Mouse (Mus musculus) lung, adult 2 months (tissue): Measurements from ENCODE around the gene Hamp.

Experiments
- CTCF ChIP-seq: fragments of 200-500 bp; IDR thresholded peaks from 2 replicates; pipeline ENCODE4 v1.5.1; 2011; ENCODE audit warnings: mild to moderate bottlenecking, low read length, control low read depth; ENCODE audit not compliant: insufficient read depth
- POLR2A ChIP-seq: fragments of 200-500 bp; IDR thresholded peaks from 2 replicates; pipeline ENCODE4 v1.6.1; 2011; ENCODE audit warnings: low read depth, mild to moderate bottlenecking, control low read depth, low read length, borderline replicate concordance; ENCODE audit errors: extremely low read depth

DNA sequence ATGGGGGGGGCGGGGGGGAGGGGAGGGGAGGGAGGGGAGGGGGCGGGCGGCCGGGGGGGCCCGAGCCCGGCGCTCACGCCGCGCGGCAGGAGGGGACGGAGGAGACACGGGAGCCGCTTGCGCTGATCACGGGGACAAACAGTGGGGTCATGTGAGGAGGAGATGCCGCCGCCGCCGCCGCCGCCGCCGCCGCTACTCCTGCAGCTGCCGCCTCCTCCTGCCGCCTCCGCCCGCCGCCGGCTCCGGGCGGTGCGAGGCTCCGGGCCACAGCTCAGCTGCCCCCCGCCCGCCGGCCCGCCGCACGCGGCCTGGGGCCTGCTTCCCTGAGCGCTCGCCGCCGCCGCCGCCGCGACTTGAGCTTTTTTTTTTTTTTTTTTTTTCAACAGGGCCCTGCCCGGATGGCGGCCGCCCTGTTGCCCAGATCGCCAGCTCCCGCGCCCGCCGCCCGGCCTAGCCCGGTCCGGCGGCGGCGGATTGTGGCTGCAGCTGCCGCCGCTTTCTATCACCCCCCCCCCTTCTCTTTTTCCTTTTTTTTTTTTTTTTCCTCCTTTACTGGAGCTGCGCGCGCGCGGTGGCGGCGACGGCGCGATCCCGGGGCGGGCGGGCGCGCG is 13.0 kb upstream of the Hamp start, which contains the start of gene Usf2:
- TF ChIP-seq CTCF (no peak), POLR2A (no peak)
